Comparison of ENCODE assay signal across 28 mouse cellular contexts in genomic region chr1:128344232-128344631, GRCm38 (mm10). TPM values are rescaled to one million over a fixed set of nuclear protein-coding genes. Genes with fewer than 3 reads are reported as not detected.
DNase-seq lines count a peak whose midpoint lies in the region; ATAC-seq lines count a peak whose summit lies in the region.
"Had no signal": no experiment of that assay in that cellular context is flagged by ENCODE, and none has a peak within 500 bp of the region (broad histone marks: within the 10 kb centered on the region; RNA-seq: fewer than 3 reads in every experiment).

No protein-coding gene starts in this region.

- H3K4me1 ChIP-seq in forebrain, embryonic 14.5 days (ENCODE audit: control insufficient read depth, insufficient read depth, low read length), result no peaks in the 10 kb centered on the region
- no peaks in the 10 kb centered on the region for H3K4me1 ChIP-seq in forebrain, embryonic 15.5 days
- H3K4me1 ChIP-seq in midbrain, embryonic 10.5 days, result peaks cover 6% of the 10 kb centered on the region
- H3K4me1 ChIP-seq in midbrain, embryonic 16.5 days (ENCODE audit: control insufficient read depth, insufficient read depth, low read length), result no peaks in the 10 kb centered on the region
- H3K4me1 ChIP-seq in embryonic facial prominence, embryonic 10.5 days, result no peaks in the 10 kb centered on the region
- H3K4me1 ChIP-seq: embryonic facial prominence, embryonic 12.5 days; hindbrain, embryonic 13.5 days; neural tube, embryonic 13.5 days had no signal

- H3K9me3 ChIP-seq in forebrain, embryonic 14.5 days (replicated peaks; ENCODE audit: control insufficient read depth, low read length), result no peaks in the 10 kb centered on the region
- no peaks in the 10 kb centered on the region for H3K9me3 ChIP-seq in forebrain, embryonic 15.5 days
- no peaks in the 10 kb centered on the region for H3K9me3 ChIP-seq in midbrain, embryonic 10.5 days (replicated peaks)
- no peaks in the 10 kb centered on the region for H3K9me3 ChIP-seq in midbrain, embryonic 16.5 days (replicated peaks; ENCODE audit: control insufficient read depth, low read length, poor library complexity, severe bottlenecking)
- H3K9me3 ChIP-seq in embryonic facial prominence, embryonic 10.5 days, result no peaks in the 10 kb centered on the region
- H3K9me3 ChIP-seq: embryonic facial prominence, embryonic 12.5 days; hindbrain, embryonic 13.5 days; neural tube, embryonic 13.5 days had no signal

- no peak overlapping the region for H3K4me2 ChIP-seq in forebrain, embryonic 14.5 days (ENCODE audit: low read length)
- H3K4me2 ChIP-seq in forebrain, embryonic 15.5 days (replicated peaks), result no peak overlapping the region
- no peak overlapping the region for H3K4me2 ChIP-seq in midbrain, embryonic 16.5 days (ENCODE audit: low read length)
- H3K4me2 ChIP-seq: embryonic facial prominence, embryonic 12.5 days; hindbrain, embryonic 13.5 days; neural tube, embryonic 13.5 days had no signal

- H3K27ac ChIP-seq in forebrain, embryonic 14.5 days (ENCODE audit: low read depth, low read length), result no peak overlapping the region
- no peak overlapping the region for H3K27ac ChIP-seq in forebrain, embryonic 15.5 days (replicated peaks)
- no peak overlapping the region for H3K27ac ChIP-seq in midbrain, embryonic 10.5 days (replicated peaks)
- no peak overlapping the region for H3K27ac ChIP-seq in midbrain, embryonic 16.5 days (ENCODE audit: low read length)
- no peak overlapping the region for H3K27ac ChIP-seq in embryonic facial prominence, embryonic 10.5 days (replicated peaks)
- H3K27ac ChIP-seq: embryonic facial prominence, embryonic 12.5 days; hindbrain, embryonic 13.5 days; liver, embryonic 14.5 days; macrophage; neural tube, embryonic 13.5 days; stomach, postnatal 0 days had no signal

- H3K9ac ChIP-seq in forebrain, embryonic 14.5 days (ENCODE audit: low read length), result no peak overlapping the region
- H3K9ac ChIP-seq in forebrain, embryonic 15.5 days (replicated peaks), result no peak overlapping the region
- no peak overlapping the region for H3K9ac ChIP-seq in midbrain, embryonic 16.5 days (ENCODE audit: low read depth, low read length)
- H3K9ac ChIP-seq: embryonic facial prominence, embryonic 12.5 days; hindbrain, embryonic 13.5 days; liver, embryonic 14.5 days; neural tube, embryonic 13.5 days had no signal

- DNase-seq in forebrain, embryonic 14.5 days (ENCODE audit: low spot score), result peak; percentile 21
- peak; percentile 52 for DNase-seq in midbrain, embryonic 10.5 days (ENCODE audit: low spot score)
- peak; percentile 71 for DNase-seq in R1 (ENCODE audit: low read depth, low spot score)
- DNase-seq in embryo, embryonic 10.5 days (ENCODE audit: low spot score), result peak; percentile 45
- DNase-seq in embryonic facial prominence, embryonic 10.5 days (ENCODE audit: low spot score), result no peak
- no peak for DNase-seq in urinary bladder, postnatal 25 days (ENCODE audit: low spot score)
- DNase-seq: adrenal gland, postnatal 10 days; cerebellum, adult 11 months; cerebellum, adult 9-11 months; gastrocnemius, postnatal 36 days; kidney, adult 11 months; kidney, postnatal 14 days; layer of hippocampus, adult 9-11 months; liver; lung, adult 2 months; lung, postnatal 10 days; right cerebral cortex, postnatal 4 days; thymus, postnatal 4 days had no signal

- peaks cover 64% of the 10 kb centered on the region for H3K36me3 ChIP-seq in forebrain, embryonic 14.5 days (ENCODE audit: control insufficient read depth, insufficient read depth, low read length)
- H3K36me3 ChIP-seq in forebrain, embryonic 15.5 days, result peaks cover 64% of the 10 kb centered on the region
- peaks cover 96% of the 10 kb centered on the region for H3K36me3 ChIP-seq in midbrain, embryonic 10.5 days
- peaks cover 5% of the 10 kb centered on the region; the same call in 1 of the 2 replicates for H3K36me3 ChIP-seq in midbrain, embryonic 16.5 days (ENCODE audit: control insufficient read depth, insufficient read depth, low read length)
- H3K36me3 ChIP-seq in embryonic facial prominence, embryonic 10.5 days (replicated peaks), result peaks cover 97% of the 10 kb centered on the region

- WGBS in forebrain, embryonic 14.5 days, result 19% methylated on average over 10 of the region's 10 CpGs
- 22% methylated on average over 10 of the region's 10 CpGs for WGBS in forebrain, embryonic 15.5 days
- WGBS in midbrain, embryonic 10.5 days, result 40% methylated on average over 10 of the region's 10 CpGs
- 19% methylated on average over 10 of the region's 10 CpGs for WGBS in midbrain, embryonic 16.5 days
- WGBS in embryonic facial prominence, embryonic 10.5 days, result 75% methylated on average over 10 of the region's 10 CpGs

- no peaks in the 10 kb centered on the region for H3K27me3 ChIP-seq in forebrain, embryonic 14.5 days (replicated peaks; ENCODE audit: control insufficient read depth, insufficient read depth, low read length)
- H3K27me3 ChIP-seq in forebrain, embryonic 15.5 days, result no peaks in the 10 kb centered on the region
- H3K27me3 ChIP-seq in midbrain, embryonic 10.5 days (ENCODE audit: low read depth, poor library complexity, severe bottlenecking), result peaks cover 74% of the 10 kb centered on the region
- no peaks in the 10 kb centered on the region for H3K27me3 ChIP-seq in midbrain, embryonic 16.5 days (ENCODE audit: control insufficient read depth, insufficient read depth, low read depth, low read length)
- no peaks in the 10 kb centered on the region for H3K27me3 ChIP-seq in embryonic facial prominence, embryonic 10.5 days (replicated peaks; ENCODE audit: low read depth, poor library complexity, severe bottlenecking)
- H3K27me3 ChIP-seq: embryonic facial prominence, embryonic 12.5 days; hindbrain, embryonic 13.5 days; neural tube, embryonic 13.5 days had no signal

- H3K4me3 ChIP-seq in forebrain, embryonic 14.5 days (ENCODE audit: low read depth, low read length), result no peak overlapping the region
- H3K4me3 ChIP-seq in forebrain, embryonic 15.5 days, result no peak overlapping the region
- no peak overlapping the region for H3K4me3 ChIP-seq in midbrain, embryonic 10.5 days
- H3K4me3 ChIP-seq in midbrain, embryonic 16.5 days (ENCODE audit: low read depth, low read length), result no peak overlapping the region
- no peak overlapping the region for H3K4me3 ChIP-seq in embryonic facial prominence, embryonic 10.5 days
- H3K4me3 ChIP-seq: embryonic facial prominence, embryonic 12.5 days; hindbrain, embryonic 13.5 days; neural tube, embryonic 13.5 days had no signal

- peak; percentile 67; the same call in 1 of the 2 replicates for ATAC-seq in forebrain, embryonic 14.5 days
- ATAC-seq in forebrain, embryonic 15.5 days (replicated peaks), result no peak
- ATAC-seq in midbrain, embryonic 16.5 days, result no peak
- ATAC-seq: CD4-positive, CD25-positive, alpha-beta regulatory T cell, adult 4 months; inflammation-experienced regulatory T-cells, adult 6 months had no signal

RNA-seq across cellular contexts. Expression of gene Mcm6, which starts 15.2 kb away (rescaled TPM):
- 121 and 131 TPM in 2 replicates for polyA plus RNA-seq in forebrain, embryonic 14.5 days (2014; fragmentation: Nextera tagmentation; extraction: Ambion mirVana)
- 110 and 114 TPM in 2 replicates for polyA plus RNA-seq in forebrain, embryonic 15.5 days (2015; fragmentation: Nextera tagmentation; extraction: Ambion mirVana)
- polyA plus RNA-seq in midbrain, embryonic 10.5 days (2016; fragmentation: Nextera tagmentation; extraction: Ambion mirVana), result 330 and 373 TPM in 2 replicates
- polyA plus RNA-seq in midbrain, embryonic 16.5 days (2015; fragmentation: Nextera tagmentation; extraction: Ambion mirVana), result 44.9 and 50.4 TPM in 2 replicates
- polyA plus RNA-seq in embryonic facial prominence, embryonic 10.5 days (2016; fragmentation: Nextera tagmentation; extraction: Ambion mirVana), result 308 and 329 TPM in 2 replicates

RNA-seq across cellular contexts. Expression of gene Lct, which starts 16.1 kb away (rescaled TPM):
- polyA plus RNA-seq in forebrain, embryonic 14.5 days (2014; fragmentation: Nextera tagmentation; extraction: Ambion mirVana), result 0.05 and 0.12 TPM in 2 replicates
- polyA plus RNA-seq in forebrain, embryonic 15.5 days (2015; fragmentation: Nextera tagmentation; extraction: Ambion mirVana), result 0.10 and 0.15 TPM in 2 replicates
- polyA plus RNA-seq in midbrain, embryonic 10.5 days (2016; fragmentation: Nextera tagmentation; extraction: Ambion mirVana), result 0.19 and 0.21 TPM in 2 replicates
- polyA plus RNA-seq in midbrain, embryonic 16.5 days (2015; fragmentation: Nextera tagmentation; extraction: Ambion mirVana), result 0.05 and 0.50 TPM in 2 replicates
- polyA plus RNA-seq in embryonic facial prominence, embryonic 10.5 days (2016; fragmentation: Nextera tagmentation; extraction: Ambion mirVana), result 0.31 and 0.55 TPM in 2 replicates
- polyA plus RNA-seq: macrophage had no signal

Comparison
In these comparisons a context has a peak if more than half of its experiments do, and no peak if none do; other contexts are left out.
1. DNase-seq: peak in forebrain, embryonic 14.5 days (single experiment), midbrain, embryonic 10.5 days (single experiment), R1 (single experiment) and embryo, embryonic 10.5 days (single experiment); none in embryonic facial prominence, embryonic 10.5 days (single experiment) and urinary bladder, postnatal 25 days (single experiment).